Mouse (Mus musculus) intestine, embryonic 16.5 days (tissue): ENCODE results near the gene Tpm3. TPM values are rescaled to one million over a fixed set of nuclear protein-coding genes. Genes with fewer than 3 reads are reported as not detected.

ENCODE experiments used
- ATAC-seq: fragments of 200-750 bp; cut with Nextera tagmentation; 2 replicates; pipeline ENCODE4 v1.8.0; 2017; ENCODE audit warnings: moderate TSS enrichment, moderate library complexity
- H3K27ac ChIP-seq: fragments of 300-500 bp; sonication (generic); 2 replicates; pipeline ENCODE4 v1.5.1; 2014; ENCODE audit warnings: mild to moderate bottlenecking, low read length
- H3K27me3 ChIP-seq: fragments of 300-500 bp; sonication (generic); replicated peaks from 2 replicates; pipeline ENCODE4 v1.6.1; 2014; ENCODE audit warnings: low read length, control low read depth, mixed read lengths; ENCODE audit not compliant: control insufficient read depth, insufficient read depth
- H3K36me3 ChIP-seq: fragments of 300-500 bp; sonication (generic); 2 replicates; pipeline ENCODE4 v1.6.1; 2014; ENCODE audit warnings: low read length, control low read depth; ENCODE audit not compliant: control insufficient read depth, insufficient read depth
- H3K4me1 ChIP-seq: fragments of 300-500 bp; sonication (generic); 2 replicates; pipeline ENCODE4 v1.6.1; 2014; ENCODE audit warnings: low read length, control low read depth, mixed read lengths; ENCODE audit not compliant: control insufficient read depth, insufficient read depth
- H3K4me2 ChIP-seq: fragments of 300-500 bp; sonication (generic); 2 replicates; pipeline ENCODE4 v1.6.1; 2014; ENCODE audit warnings: low read depth, low read length, control low read depth
- H3K4me3 ChIP-seq: fragments of 300-500 bp; sonication (generic); 2 replicates; pipeline ENCODE4 v1.5.1; 2014; ENCODE audit warnings: mild to moderate bottlenecking, low read length
- H3K9ac ChIP-seq: fragments of 300-500 bp; sonication (generic); 2 replicates; pipeline ENCODE4 v1.6.1; 2014; ENCODE audit warnings: low read depth, low read length
- H3K9me3 ChIP-seq: fragments of 300-500 bp; sonication (generic); 2 replicates; pipeline ENCODE4 v1.6.1; 2016; ENCODE audit warnings: low read length, control low read depth; ENCODE audit not compliant: control insufficient read depth
- WGBS: fragments of 180-500 bp; shearing (Covaris S2); extraction: QIAGEN DNeasy Blood & Tissue Kit; methylation state at CpG from one replicate; pipeline ENCODE4 v1.1.7; 2014; 5-methylcytosine and 5-hydroxymethylcytosine counted together
- polyA plus RNA-seq: library from polyadenylated mRNA; unstranded; fragments of >200 nt; fragmentation: Nextera tagmentation; extraction: Ambion mirVana; gene quantifications from 2 replicates; pipeline ENCODE4 v1.2.1, GENCODE M21; 2015

The Tpm3 gene
- polyA plus RNA-seq, result 532 and 565 TPM in 2 replicates

DNA sequence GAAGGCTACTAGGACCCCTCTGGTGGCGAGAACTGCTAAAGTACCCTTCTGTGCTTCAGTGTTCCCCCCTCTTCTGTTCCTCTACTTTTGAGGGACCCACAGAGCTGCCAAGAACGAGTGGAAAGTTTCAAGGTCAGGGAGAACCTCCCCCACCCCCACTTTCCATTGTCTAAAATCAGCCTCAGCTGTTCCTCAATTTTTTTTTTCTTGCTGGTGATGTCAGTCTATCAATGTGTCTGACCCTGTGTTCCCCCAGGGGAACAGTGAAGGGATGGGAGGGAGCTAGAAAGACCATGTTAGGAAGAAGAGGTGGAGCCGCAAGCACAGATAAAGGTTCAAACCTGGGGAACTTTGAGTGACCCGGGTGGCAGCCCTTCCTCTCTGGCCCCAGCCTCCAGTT lies at the start of gene Tpm3:
TSS of gene Tpm3 (plus strand) at position 356 of the 400 bp plus-strand sequence.
- Histone ChIP-seq H3K36me3 (no peaks in the 10 kb centered on the region), H3K27me3 (no peaks in the 10 kb centered on the region), H3K4me1 (peaks cover 5% of the 10 kb centered on the region), H3K9me3 (no peaks in the 10 kb centered on the region), H3K4me2 (no peak within 1 kb of the TSS), H3K27ac (no peak within 1 kb of the TSS), H3K9ac (no peak within 1 kb of the TSS), H3K4me3 (no peak within 1 kb of the TSS)
- no peak for ATAC-seq
- 61% methylated on average over 4 of the region's 4 CpGs for WGBS

DNA sequence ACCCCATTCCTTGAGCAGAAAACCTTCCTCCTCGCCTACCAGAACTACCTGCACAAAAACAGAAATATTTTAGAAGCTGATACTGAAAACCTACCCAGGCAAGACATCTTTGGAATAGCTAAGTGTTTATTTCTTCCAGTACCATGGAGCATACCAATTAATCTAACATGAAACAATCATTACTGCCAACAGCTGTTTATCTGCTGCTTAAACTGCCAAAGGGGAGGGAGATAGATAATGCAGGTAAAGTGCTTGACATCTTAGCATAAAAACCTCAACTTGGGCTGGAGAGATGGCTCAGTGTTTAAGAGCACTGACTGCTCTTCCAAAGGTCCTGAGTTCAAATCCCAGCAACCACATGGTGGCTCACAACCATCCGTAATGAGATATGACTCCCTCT lies 37.8 kb upstream of the Tpm3 start:
- H3K27ac ChIP-seq, result no peak overlapping the region
- H3K4me2 ChIP-seq, result no peak overlapping the region
- ATAC-seq, result no peak
- H3K4me3 ChIP-seq, result no peak overlapping the region
- no peaks in the 10 kb centered on the region for H3K27me3 ChIP-seq
- H3K36me3 ChIP-seq, result peaks cover 18% of the 10 kb centered on the region
- no peak overlapping the region for H3K9ac ChIP-seq
- WGBS, result 93% methylated on average over 2 of the region's 2 CpGs
- H3K9me3 ChIP-seq, result no peaks in the 10 kb centered on the region
- H3K4me1 ChIP-seq, result no peaks in the 10 kb centered on the region

- WGBS, result 100% methylated on average over 1 of the region's 1 CpGs
- no peak overlapping the region for H3K9ac ChIP-seq
- H3K4me2 ChIP-seq, result no peak overlapping the region
- no peaks in the 10 kb centered on the region for H3K27me3 ChIP-seq
- no peak overlapping the region for H3K27ac ChIP-seq
- no peaks in the 10 kb centered on the region for H3K4me1 ChIP-seq
- no peak overlapping the region for H3K4me3 ChIP-seq
- H3K36me3 ChIP-seq, result peaks cover 18% of the 10 kb centered on the region
- no peaks in the 10 kb centered on the region for H3K9me3 ChIP-seq
- no peak for ATAC-seq
Observed at GRCm38 (mm10) chr3:90036263-90036662, 36.2 kb upstream of the Tpm3 start.

- H3K27me3 ChIP-seq, result no peaks in the 10 kb centered on the region
- H3K9ac ChIP-seq, result no peak overlapping the region
- H3K4me3 ChIP-seq, result no peak overlapping the region
- no peak overlapping the region for H3K4me2 ChIP-seq
- ATAC-seq, result no peak
- no peaks in the 10 kb centered on the region for H3K9me3 ChIP-seq
- WGBS, result 60% methylated on average over 3 of the region's 3 CpGs
- H3K4me1 ChIP-seq, result peaks cover 10% of the 10 kb centered on the region
- no peak overlapping the region for H3K27ac ChIP-seq
- H3K36me3 ChIP-seq, result peaks cover 1% of the 10 kb centered on the region; the same call in 1 of the 2 replicates
Observed at GRCm38 (mm10) chr3:90049691-90050090, 22.8 kb upstream of the Tpm3 start.

- peak within 1 kb of the TSS; percentile 98 for H3K9ac ChIP-seq
Observed at GRCm38 (mm10) chr3:90051441-90052350, 20.8 kb upstream of the Tpm3 start, which contains the start of gene 4933434E20Rik. Gene 4933434E20Rik (plus strand): TSS chr3:90051636.

DNA sequence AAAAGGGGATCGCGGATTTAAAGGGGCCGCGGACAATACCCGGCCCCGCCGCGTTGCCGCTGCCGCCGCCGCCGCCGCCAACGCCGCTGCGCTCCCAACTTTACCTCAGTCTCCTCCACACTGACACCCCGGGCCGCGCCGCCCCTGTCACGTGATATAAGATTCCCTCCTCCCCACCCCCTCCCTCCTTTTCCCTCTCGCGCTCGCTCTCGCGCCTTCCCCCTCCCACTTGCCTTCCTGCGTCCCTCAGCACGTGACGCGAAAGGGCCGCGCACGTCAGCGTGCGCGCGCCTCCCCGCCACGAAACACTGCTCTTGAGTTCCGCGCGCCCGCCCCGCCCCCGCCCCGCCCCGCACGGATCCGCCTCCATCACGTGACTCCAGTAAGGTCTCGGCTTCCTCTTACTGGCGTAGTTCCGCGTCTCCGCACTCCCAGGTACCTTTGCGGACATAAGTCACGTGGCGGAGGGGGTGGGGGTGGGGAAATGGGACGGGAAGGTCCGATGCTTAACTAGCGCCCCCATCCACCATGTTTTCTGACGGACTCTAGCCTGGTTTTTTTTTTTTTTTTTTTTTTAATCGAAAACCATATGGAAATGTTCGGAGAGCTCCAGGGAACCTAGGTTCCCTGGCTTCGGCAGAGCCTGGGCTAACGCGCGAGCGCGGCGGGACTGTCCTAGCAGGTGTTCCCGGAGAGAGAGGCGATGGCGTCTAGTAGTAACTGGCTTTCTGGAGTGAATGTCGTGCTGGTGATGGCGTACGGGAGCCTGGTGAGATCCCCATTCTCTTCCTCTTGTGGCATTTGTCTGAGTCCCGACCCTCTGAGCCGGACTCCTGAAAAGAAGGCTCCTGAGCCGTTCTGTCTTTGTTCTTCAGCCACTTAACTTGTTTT lies 19.9 kb upstream of the Tpm3 start, which contains the start of gene Ubap2l:
TSS of gene Ubap2l (minus strand) at position 278 of the 891 bp plus-strand sequence.
- H3K36me3 ChIP-seq, result peaks cover 7% of the 10 kb centered on the region; the same call in 1 of the 2 replicates
- peak within 1 kb of the TSS; percentile 78 for H3K4me2 ChIP-seq
- peaks cover 10% of the 10 kb centered on the region for H3K4me1 ChIP-seq
- peak; percentile 92 for ATAC-seq
- under 1% methylated on average over 69 of the region's 81 CpGs for WGBS
- H3K4me3 ChIP-seq, result peak within 1 kb of the TSS; percentile 87
- H3K9me3 ChIP-seq, result no peaks in the 10 kb centered on the region
- H3K9ac ChIP-seq, result peak within 1 kb of the TSS; percentile 98
- H3K27me3 ChIP-seq, result no peaks in the 10 kb centered on the region
- peak within 1 kb of the TSS; percentile 96 for H3K27ac ChIP-seq

More at GRCm38 (mm10) chr3:90051441-90052350, 20.8 kb upstream of the Tpm3 start, which contains the start of gene 4933434E20Rik:
- Histone ChIP-seq H3K27me3 (no peaks in the 10 kb centered on the region), H3K36me3 (peaks cover 2% of the 10 kb centered on the region; the same call in 1 of the 2 replicates), H3K27ac (peak within 1 kb of the TSS; percentile 96), H3K4me3 (peak within 1 kb of the TSS; percentile 87), H3K9me3 (no peaks in the 10 kb centered on the region), H3K4me1 (peaks cover 10% of the 10 kb centered on the region), H3K4me2 (peak within 1 kb of the TSS; percentile 78)
- WGBS, result under 1% methylated on average over 43 of the region's 43 CpGs
- peak; percentile 73 for ATAC-seq

DNA sequence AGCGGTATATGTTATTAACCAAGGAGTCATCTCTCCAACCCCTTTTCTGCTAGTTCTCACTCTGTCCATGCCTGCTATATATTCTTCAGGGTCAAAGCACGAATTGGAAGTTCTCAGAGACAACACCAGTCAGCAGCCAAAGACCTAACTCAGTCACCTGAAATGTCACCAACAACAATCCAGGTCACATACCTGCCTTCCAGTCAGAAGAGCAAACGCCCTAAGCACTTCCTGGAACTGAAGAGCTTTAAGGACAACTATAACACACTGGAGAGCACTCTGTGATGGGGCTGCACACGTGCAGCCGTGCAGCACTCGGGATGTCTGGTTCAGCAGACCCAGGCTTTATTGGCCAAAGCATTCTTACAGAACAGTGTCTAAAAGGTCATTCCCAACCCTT lies 10.9 kb upstream of the Tpm3 start:
- Histone ChIP-seq H3K36me3 (peaks cover 9% of the 10 kb centered on the region; the same call in 1 of the 2 replicates), H3K9me3 (no peaks in the 10 kb centered on the region), H3K4me2 (no peak overlapping the region), H3K4me3 (no peak overlapping the region), H3K27me3 (no peaks in the 10 kb centered on the region), H3K9ac (no peak overlapping the region), H3K27ac (no peak overlapping the region), H3K4me1 (no peaks in the 10 kb centered on the region)
- no peak for ATAC-seq
- WGBS, result 93% methylated on average over 6 of the region's 6 CpGs

GRCm38 (mm10) chr3:90062539-90062938 lies 9.9 kb upstream of the Tpm3 start:
- Histone ChIP-seq H3K4me2 (no peak overlapping the region), H3K4me1 (no peaks in the 10 kb centered on the region), H3K9me3 (no peaks in the 10 kb centered on the region), H3K36me3 (0 out of 2 replicates have a peak, but pooled peaks cover 3% of the 10 kb centered on the region), H3K27ac (no peak overlapping the region), H3K27me3 (no peaks in the 10 kb centered on the region), H3K4me3 (no peak overlapping the region), H3K9ac (no peak overlapping the region)
- 71% methylated on average over 2 of the region's 2 CpGs for WGBS
- no peak for ATAC-seq

GRCm38 (mm10) chr3:90064383-90064782 lies 8.1 kb upstream of the Tpm3 start:
- Histone ChIP-seq H3K9ac (no peak overlapping the region), H3K4me3 (no peak overlapping the region), H3K27me3 (no peaks in the 10 kb centered on the region), H3K36me3 (no peaks in the 10 kb centered on the region), H3K4me1 (no peaks in the 10 kb centered on the region), H3K27ac (no peak overlapping the region), H3K4me2 (no peak overlapping the region), H3K9me3 (no peaks in the 10 kb centered on the region)
- no peak for ATAC-seq
- WGBS, result 86% methylated on average over 3 of the region's 3 CpGs
